Comparison of ENCODE assay signal across 18 mouse cellular contexts in genomic region chr5:150559519-150560103, GRCm38 (mm10). TPM values are rescaled to one million over a fixed set of nuclear protein-coding genes. Genes with fewer than 3 reads are reported as not detected.
"Had no signal": no experiment of that assay in that cellular context is flagged by ENCODE, and none has a peak within 500 bp of the region (broad histone marks: within the 10 kb centered on the region; RNA-seq: fewer than 3 reads in every experiment).

No protein-coding gene starts in this region.

- H3K4me2 ChIP-seq: limb, embryonic 13.5 days; liver, embryonic 15.5 days; midbrain, embryonic 13.5 days; neural tube, embryonic 15.5 days had no signal

- H3K27me3 ChIP-seq: limb, embryonic 13.5 days; liver, embryonic 15.5 days; midbrain, embryonic 13.5 days; neural tube, embryonic 15.5 days had no signal

- H3K4me3 ChIP-seq: limb, embryonic 13.5 days; liver, embryonic 15.5 days; midbrain, embryonic 13.5 days; myocyte; neural tube, embryonic 15.5 days had no signal

- H3K9me3 ChIP-seq: limb, embryonic 13.5 days; liver, embryonic 15.5 days; midbrain, embryonic 13.5 days; neural tube, embryonic 15.5 days had no signal

- DNase-seq: kidney, postnatal 36 days; lung, adult 2 months; lung, postnatal 36 days; right cerebral cortex, postnatal 4 days; spleen, adult 18-20 months had no signal

- H3K9ac ChIP-seq: limb, embryonic 13.5 days; liver, embryonic 15.5 days; midbrain, embryonic 13.5 days; neural tube, embryonic 15.5 days had no signal

- ATAC-seq: lung, postnatal 0 days; midbrain, embryonic 13.5 days had no signal

- H3K27ac ChIP-seq: kidney, postnatal 0 days; limb, embryonic 13.5 days; liver, embryonic 15.5 days; midbrain, embryonic 13.5 days; neural tube, embryonic 15.5 days had no signal

- H3K4me1 ChIP-seq: limb, embryonic 13.5 days; liver, embryonic 15.5 days; midbrain, embryonic 13.5 days; neural tube, embryonic 15.5 days had no signal

RNA-seq across cellular contexts. Expression of gene Zar1l, which starts 41.6 kb away (rescaled TPM):
- total RNA-seq: layer of hippocampus, adult 18-20 months; layer of hippocampus, postnatal 10 days; liver, adult 2 months; megakaryocyte progenitor cell, adult 5-6 weeks had no signal
- polyA plus RNA-seq: kidney, postnatal 0 days; limb, embryonic 13.5 days; liver, adult 2 months; liver, embryonic 15.5 days; lung, adult 2 months; lung, postnatal 0 days; midbrain, embryonic 13.5 days; myocyte; neural tube, embryonic 11.5 days; neural tube, embryonic 15.5 days; stomach, embryonic 14.5 days had no signal
